Mouse (Mus musculus) heart, embryonic 10.5 days (tissue): ENCODE data around the gene Slc4a1. TPM values are rescaled to one million over a fixed set of nuclear protein-coding genes. Genes with fewer than 3 reads are reported as not detected.

Experiments
- DNase-seq: peaks from one replicate; pipeline ENCODE4 v3.0.0-alpha.2; 2017; ENCODE audit warnings: low spot score
- H3K27ac ChIP-seq: fragments of 300-500 bp; sonication (generic); 2 replicates; pipeline ENCODE4 v1.5.1; 2016; ENCODE audit warnings: mild to moderate bottlenecking
- H3K27me3 ChIP-seq: fragments of 300-500 bp; sonication (generic); 2 replicates; pipeline ENCODE4 v1.6.1; 2016; ENCODE audit warnings: mild to moderate bottlenecking; ENCODE audit not compliant: poor library complexity, insufficient read depth, severe bottlenecking
- H3K36me3 ChIP-seq: fragments of 300-500 bp; sonication (generic); 2 replicates; pipeline ENCODE4 v1.6.1; 2016; ENCODE audit warnings: mild to moderate bottlenecking, moderate library complexity
- H3K4me1 ChIP-seq: fragments of 300-500 bp; sonication (generic); 2 replicates; pipeline ENCODE4 v1.6.1; 2016; ENCODE audit warnings: mild to moderate bottlenecking
- H3K4me3 ChIP-seq: fragments of 300-500 bp; sonication (generic); 2 replicates; pipeline ENCODE4 v1.5.1; 2016; ENCODE audit warnings: mild to moderate bottlenecking, moderate library complexity
- H3K9me3 ChIP-seq: fragments of 300-500 bp; sonication (generic); 2 replicates; pipeline ENCODE4 v1.6.1; 2016; ENCODE audit warnings: mild to moderate bottlenecking, moderate library complexity
- WGBS: fragments of 180-500 bp; shearing (Covaris S2); methylation state at CpG from one replicate; pipeline ENCODE4 v1.1.7; 2016; 5-methylcytosine and 5-hydroxymethylcytosine counted together
- polyA plus RNA-seq: library from polyadenylated mRNA; unstranded; fragments of >200 nt; fragmentation: Nextera tagmentation; extraction: Ambion mirVana; gene quantifications from 2 replicates; pipeline ENCODE4 v1.2.1, GENCODE M21; 2016

The Slc4a1 gene
- polyA plus RNA-seq, 1 experiment from 2014 or later = 88.9 TPM

DNA sequence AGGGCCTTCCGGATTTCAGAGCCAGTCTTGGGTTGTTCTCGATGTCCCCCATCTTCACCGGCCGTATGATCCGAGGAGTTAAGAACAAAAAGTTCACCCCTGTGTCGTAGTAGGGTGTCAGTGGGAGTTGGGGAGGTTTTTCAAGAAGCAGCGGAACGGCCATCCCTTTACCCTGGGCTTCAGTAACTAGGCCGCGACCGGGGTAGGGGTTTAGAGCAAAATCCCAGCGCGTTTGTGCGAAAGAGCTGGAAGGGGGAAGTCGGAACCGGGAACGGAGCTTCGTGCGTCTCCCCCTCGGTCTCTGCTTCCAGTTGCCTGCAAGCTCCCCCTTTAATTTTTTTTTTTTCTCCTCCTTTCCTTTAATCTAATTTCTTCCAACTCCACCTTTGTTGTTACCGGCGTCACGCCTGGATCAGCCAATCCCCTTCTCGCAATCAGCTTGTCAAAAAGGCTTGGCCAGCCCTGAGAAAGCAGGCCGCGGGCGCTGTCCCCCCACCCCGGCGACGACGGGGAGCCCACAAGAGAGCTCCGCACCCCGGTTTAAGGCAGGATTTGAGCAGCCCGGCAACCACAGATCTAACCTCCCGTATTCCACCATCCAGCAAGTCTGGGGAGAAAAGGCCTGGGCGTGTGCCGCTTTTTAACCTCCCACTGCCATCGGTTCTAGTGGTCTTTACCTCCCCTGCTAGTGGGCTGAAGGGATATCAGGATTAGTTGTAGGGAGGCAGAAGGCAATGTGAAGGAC is 45.9 kb downstream of the Slc4a1 start:
- no peaks in the 10 kb centered on the region for H3K36me3 ChIP-seq
- H3K9me3 ChIP-seq = no peaks in the 10 kb centered on the region
- DNase-seq = peak; percentile 93
- H3K4me1 ChIP-seq = peaks cover 25% of the 10 kb centered on the region
- H3K4me3 ChIP-seq = peak overlapping the region; percentile 99
- WGBS = under 1% methylated on average over 38 of the region's 38 CpGs
- H3K27ac ChIP-seq = peak overlapping the region; percentile 100
- no peaks in the 10 kb centered on the region; the same call in 1 of the 2 replicates for H3K27me3 ChIP-seq

DNA sequence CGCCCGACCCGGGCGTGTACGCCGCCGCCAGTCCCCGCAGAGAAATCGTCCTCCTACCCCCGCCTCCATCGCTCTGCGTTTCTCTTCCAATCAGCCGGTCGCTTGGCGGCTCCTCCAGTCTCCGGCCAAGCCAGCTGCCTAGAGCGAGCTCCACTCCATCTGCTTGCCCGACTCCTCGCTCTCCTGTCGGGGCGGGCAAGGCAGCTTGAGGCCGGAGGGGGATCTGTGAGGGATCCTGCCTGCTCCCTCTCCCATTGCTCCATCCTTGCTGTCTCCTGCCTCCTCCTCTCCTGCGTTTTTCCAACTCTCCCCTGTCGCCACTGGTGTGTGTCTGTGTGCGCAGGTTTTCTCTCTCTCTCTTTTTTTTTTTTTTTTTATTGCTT is 46.6 kb downstream of the Slc4a1 start, which contains the start of gene Ubtf:
TSS of gene Ubtf (minus strand) at position 333 of the 383 bp plus-strand sequence.
- peak within 1 kb of the TSS; percentile 99 for H3K4me3 ChIP-seq
- peak; percentile 90 for DNase-seq
- WGBS = 0% methylated on average over 25 of the region's 25 CpGs

DNA sequence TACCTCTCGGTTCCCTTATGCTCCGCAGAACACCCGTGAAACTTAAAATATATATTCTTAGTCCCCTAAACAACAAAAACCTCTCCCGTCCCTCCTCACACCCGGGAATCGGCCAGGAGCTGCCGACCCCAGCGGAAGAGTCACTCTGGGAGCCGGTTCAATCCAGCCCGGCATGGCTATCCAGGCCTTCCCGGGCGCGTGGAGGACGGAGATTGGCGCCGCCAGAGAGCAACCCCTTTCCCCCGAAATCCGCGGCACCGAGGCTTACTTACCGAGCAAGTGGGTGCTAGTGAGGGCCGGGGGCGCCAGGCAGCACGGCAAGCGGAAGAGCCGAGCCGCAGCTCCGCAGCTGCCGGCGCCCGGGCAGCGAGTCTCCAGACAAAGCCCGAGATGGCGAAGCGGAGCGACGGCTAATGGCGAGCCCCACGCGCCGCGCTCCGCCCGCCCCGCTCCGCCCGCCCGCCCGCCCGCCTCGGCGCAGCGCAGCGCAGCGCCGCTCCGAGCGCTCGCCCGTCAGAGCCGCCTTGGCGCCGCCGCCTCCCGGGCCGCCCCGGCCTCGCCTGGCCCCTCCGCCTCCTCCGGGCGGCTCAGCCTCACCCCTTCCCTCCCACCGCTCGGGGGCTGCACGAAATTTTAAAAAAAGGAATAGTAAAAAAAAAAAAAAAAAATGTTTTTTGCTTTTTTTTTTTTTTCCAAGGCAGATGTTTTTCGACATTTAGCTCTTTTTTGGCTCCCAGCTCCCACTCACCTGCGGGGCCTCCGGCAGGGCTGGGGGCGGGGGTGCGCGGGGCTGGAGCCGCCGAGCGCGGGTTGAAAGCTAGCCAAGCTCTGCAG is 47.2 kb downstream of the Slc4a1 start:
- Histone ChIP-seq H3K27ac (peak overlapping the region; percentile 100), H3K4me1 (peaks cover 25% of the 10 kb centered on the region), H3K9me3 (no peaks in the 10 kb centered on the region), H3K27me3 (no peaks in the 10 kb centered on the region; the same call in 1 of the 2 replicates), H3K4me3 (peak overlapping the region; percentile 99), H3K36me3 (peaks cover 12% of the 10 kb centered on the region)
- peak; percentile 86 for DNase-seq
- WGBS = under 1% methylated on average over 81 of the region's 84 CpGs

More for the DNA sequence above, 46.6 kb downstream of the Slc4a1 start, which contains the start of gene Ubtf:
- peaks cover 25% of the 10 kb centered on the region for H3K4me1 ChIP-seq
- H3K27me3 ChIP-seq = no peaks in the 10 kb centered on the region; the same call in 1 of the 2 replicates
- peaks cover 6% of the 10 kb centered on the region for H3K36me3 ChIP-seq
- H3K9me3 ChIP-seq = no peaks in the 10 kb centered on the region
- H3K27ac ChIP-seq = peak within 1 kb of the TSS; percentile 100

DNA sequence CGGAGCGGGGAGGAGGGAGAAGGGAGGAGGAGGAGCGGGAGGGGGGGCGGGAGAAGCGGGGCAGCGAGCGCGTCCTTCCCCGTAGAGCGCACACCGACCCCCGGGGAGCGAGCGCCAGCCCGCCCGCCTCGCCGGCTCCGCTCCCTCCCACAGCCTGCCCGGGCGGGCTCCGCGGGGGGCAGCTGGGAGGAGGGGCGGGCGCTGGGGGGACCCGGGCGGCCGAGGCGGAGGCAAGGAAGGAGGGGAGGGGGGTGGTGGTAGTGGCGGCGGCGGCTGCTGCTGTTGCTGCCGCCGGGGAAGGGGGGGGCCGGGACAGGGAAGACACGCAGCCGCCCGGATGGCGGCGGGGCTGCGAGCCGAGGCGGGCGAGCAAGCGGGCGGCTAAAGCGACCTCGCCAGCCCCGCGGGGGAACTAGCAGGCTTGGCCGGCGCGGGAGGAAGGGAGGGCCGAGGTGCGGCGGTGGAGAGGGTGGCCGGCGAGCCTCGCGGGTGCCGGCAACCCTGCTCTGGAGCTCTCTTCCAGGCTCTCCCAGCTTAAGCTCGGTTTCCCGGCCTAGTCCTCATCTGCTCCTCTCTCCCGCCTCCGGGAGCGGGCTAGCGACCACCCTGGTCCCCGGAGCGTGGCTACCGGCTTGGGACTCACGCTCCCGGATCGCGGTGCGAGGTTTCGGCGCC is 48.0 kb downstream of the Slc4a1 start:
- peak overlapping the region; percentile 99 for H3K4me3 ChIP-seq
- H3K4me1 ChIP-seq = peaks cover 28% of the 10 kb centered on the region
- H3K27me3 ChIP-seq = no peaks in the 10 kb centered on the region; the same call in 1 of the 2 replicates
- WGBS = under 1% methylated on average over 50 of the region's 77 CpGs
- peaks cover 19% of the 10 kb centered on the region for H3K36me3 ChIP-seq
- H3K27ac ChIP-seq = peak overlapping the region; percentile 100
- no peaks in the 10 kb centered on the region for H3K9me3 ChIP-seq
- DNase-seq = peak; percentile 89

DNA sequence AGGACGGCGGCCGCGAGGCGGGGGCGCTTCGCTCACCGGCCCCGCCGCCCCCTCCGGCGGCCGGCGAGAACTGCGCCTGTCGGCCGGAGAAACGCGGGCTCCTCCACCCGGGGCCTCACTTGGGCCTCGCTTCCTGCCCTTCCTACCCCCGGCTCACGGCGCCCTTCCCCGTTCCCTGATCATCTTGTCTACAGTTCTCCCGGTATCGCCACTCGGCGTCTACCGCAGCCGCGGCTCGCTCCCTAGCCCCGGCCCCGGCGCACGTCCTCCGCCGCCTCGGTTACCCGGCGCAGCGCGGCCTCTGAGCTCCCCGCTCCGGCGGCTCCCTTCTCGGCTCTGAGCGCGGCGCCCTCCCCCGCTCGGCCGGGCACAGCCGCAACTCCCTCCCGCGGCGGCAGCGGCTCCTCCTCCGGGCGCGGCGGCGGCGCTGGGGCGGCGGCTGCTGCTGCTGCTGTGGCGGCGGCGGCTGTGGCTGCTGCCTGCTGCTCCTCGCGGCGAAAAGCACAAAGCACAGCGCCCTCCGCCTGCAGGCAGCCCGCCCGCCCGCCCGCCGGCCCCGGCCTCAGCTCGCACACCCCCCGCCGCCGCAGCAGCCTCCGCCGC is 48.6 kb downstream of the Slc4a1 start:
- DNase-seq = peak; percentile 79
- Histone ChIP-seq H3K4me1 (peaks cover 28% of the 10 kb centered on the region), H3K9me3 (no peaks in the 10 kb centered on the region), H3K27me3 (no peaks in the 10 kb centered on the region; the same call in 1 of the 2 replicates), H3K27ac (peak overlapping the region; percentile 100), H3K4me3 (peak overlapping the region; percentile 99), H3K36me3 (peaks cover 26% of the 10 kb centered on the region)
- WGBS = under 1% methylated on average over 80 of the region's 87 CpGs

DNA sequence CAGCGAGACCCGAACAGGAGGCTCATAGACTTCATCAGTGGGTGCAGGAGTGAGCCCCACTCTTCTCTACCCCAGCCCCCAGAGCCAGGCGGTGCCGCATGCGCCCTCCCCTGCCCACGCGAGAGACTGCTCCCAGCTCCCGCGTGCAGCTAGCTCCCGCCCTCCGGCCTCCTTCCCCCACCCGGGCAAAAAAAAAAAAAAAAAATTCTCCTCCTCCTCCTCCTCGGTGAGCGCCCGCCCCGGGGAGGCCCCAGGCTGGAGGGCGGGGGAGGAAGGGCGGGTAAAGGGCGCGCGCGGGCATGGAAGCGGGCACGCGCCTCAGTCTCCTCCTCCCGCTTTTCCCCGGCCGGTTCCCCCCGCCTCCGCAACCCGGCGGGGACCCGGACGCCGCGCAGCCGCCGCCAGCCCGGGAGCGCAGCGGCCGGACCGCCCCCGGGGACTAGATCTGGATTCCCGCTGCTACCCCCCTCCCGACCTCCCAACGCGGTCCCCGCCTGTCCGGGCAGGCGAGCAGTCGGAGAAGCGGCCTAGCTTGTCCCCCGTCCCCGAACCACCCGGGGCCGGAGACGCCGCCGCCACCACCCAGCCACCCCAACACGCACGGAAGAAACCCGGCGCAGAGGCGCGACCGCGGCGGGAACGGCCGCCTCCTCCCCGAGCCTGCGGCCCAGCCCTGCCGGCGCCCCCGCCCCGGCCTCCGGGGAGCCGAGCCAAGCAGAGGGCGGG is 49.3 kb downstream of the Slc4a1 start:
- Histone ChIP-seq H3K36me3 (peaks cover 32% of the 10 kb centered on the region), H3K4me1 (peaks cover 28% of the 10 kb centered on the region), H3K27ac (peak overlapping the region; percentile 100), H3K9me3 (no peaks in the 10 kb centered on the region), H3K27me3 (no peaks in the 10 kb centered on the region; the same call in 1 of the 2 replicates), H3K4me3 (peak overlapping the region; percentile 99)
- peak; percentile 96 for DNase-seq
- under 1% methylated on average over 77 of the region's 80 CpGs for WGBS

DNA sequence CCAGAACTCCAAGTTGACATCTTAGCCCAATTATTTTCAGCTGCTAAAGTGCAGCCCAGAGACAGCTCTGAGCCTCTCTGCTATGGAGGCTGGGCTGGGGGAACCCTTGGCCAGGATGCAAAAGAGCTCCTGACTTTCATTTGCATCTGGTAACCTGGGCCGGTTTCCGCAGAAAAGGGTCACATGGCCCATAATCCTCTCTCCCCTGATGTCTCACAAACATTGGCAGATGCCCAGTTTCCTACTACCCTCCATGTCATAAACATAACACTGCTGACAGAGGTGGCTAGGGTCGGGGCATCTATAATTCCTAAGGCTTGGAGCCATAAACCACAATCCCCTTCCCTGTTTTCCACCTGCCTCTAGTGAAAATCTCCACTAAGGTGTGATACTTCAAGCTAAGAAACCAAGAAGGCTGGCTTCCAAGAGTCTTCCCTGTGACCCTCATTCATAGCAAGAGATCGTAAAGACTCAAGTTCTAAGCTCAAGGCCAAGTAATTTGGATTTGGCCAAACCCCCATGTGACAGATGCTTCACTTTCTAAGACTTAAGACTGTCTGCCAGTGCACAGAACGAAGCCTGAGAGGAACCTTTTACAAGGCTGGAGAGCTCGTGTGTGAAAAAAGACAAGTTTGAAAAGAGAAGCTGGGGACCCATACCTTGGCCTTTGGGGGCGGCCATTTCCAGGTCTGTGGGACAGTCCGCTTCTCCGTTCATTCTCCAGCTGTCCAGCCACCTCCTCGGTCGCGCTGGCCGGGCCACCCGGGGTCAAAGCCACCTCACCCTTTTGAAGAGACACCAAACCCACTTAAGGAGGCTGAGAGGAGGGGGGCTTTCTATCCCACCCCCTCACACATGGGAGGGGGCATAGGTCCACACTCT is 50.1 kb downstream of the Slc4a1 start:
- no peaks in the 10 kb centered on the region; the same call in 1 of the 2 replicates for H3K27me3 ChIP-seq
- peak overlapping the region; percentile 100 for H3K27ac ChIP-seq
- H3K9me3 ChIP-seq = no peaks in the 10 kb centered on the region
- H3K36me3 ChIP-seq = peaks cover 40% of the 10 kb centered on the region
- 22% methylated on average over 14 of the region's 14 CpGs for WGBS
- peaks cover 35% of the 10 kb centered on the region for H3K4me1 ChIP-seq
- peak overlapping the region; percentile 99 for H3K4me3 ChIP-seq
- no peak for DNase-seq

DNA sequence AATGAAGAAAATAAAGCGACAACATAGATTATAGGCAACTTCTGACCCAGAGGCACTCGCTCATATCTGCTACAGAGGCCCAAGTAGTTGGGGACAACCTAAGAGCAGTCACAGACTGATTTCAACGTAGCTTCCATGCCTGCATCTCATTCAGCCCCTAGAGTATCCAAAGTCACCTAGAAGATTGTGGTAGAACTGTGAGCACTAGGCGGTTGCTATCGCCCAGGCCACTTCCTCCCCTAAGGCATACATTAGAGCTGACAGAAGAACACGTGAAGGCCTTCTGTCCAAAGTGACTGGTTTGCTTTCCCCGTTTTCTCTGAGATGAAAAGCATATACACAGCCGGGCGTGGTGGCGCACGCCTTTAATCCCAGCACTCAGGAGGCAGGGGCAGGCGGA is 51.7 kb downstream of the Slc4a1 start:
- Histone ChIP-seq H3K27me3 (no peaks in the 10 kb centered on the region; the same call in 1 of the 2 replicates), H3K4me3 (no peak overlapping the region), H3K27ac (no peak overlapping the region), H3K36me3 (peaks cover 56% of the 10 kb centered on the region), H3K9me3 (no peaks in the 10 kb centered on the region), H3K4me1 (peaks cover 43% of the 10 kb centered on the region)
- WGBS = 89% methylated on average over 12 of the region's 12 CpGs
- DNase-seq = no peak

DNA sequence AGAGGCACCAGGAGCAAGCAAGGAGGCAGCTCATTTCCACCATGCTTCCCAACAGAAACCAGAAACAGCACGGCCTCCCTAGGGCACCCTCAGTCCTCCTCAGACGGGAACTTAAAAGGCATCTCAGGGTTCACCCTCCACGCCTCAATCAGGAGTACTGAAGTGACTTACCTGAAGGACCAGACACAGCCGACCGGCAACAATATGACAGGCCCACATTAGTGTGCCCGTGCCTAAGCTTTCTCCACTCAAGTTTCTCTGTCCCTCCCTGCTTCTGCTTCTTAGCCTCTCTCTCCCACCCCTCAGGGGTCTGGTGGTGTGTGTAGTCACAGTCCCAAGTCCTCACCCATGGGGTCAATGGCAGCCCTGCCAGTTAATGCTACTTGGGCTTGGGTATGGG is 53.4 kb downstream of the Slc4a1 start:
- 86% methylated on average over 6 of the region's 6 CpGs for WGBS
- H3K36me3 ChIP-seq = peaks cover 67% of the 10 kb centered on the region
- H3K4me3 ChIP-seq = no peak overlapping the region
- H3K27me3 ChIP-seq = no peaks in the 10 kb centered on the region; the same call in 1 of the 2 replicates
- no peak for DNase-seq
- no peaks in the 10 kb centered on the region for H3K9me3 ChIP-seq
- H3K27ac ChIP-seq = no peak overlapping the region
- peaks cover 50% of the 10 kb centered on the region for H3K4me1 ChIP-seq

DNA sequence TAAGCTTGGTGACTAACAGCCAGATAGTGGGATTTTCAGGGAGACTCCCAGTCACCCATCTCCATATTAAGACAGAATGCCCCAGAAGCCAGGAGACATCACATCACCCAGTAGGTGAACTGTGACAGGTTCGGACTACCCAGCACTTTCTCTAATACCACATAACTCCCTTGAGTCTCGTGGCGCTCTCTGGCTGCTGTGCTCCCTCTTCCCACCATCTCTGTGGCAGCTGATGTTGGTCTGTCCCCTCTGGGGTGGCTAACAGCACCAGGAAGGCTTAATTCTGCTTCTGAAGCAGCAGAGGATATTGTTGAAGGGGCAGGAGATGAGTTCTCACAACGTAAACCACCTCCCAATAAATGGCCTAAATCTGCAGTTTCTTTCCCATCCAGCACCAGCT is 54.0 kb downstream of the Slc4a1 start:
- Histone ChIP-seq H3K9me3 (no peaks in the 10 kb centered on the region), H3K27me3 (no peaks in the 10 kb centered on the region; the same call in 1 of the 2 replicates), H3K36me3 (peaks cover 73% of the 10 kb centered on the region), H3K4me1 (peaks cover 50% of the 10 kb centered on the region), H3K4me3 (no peak overlapping the region), H3K27ac (no peak overlapping the region)
- peak; percentile 71 for DNase-seq
- WGBS = 82% methylated on average over 4 of the region's 4 CpGs
